Mouse (Mus musculus): ENCODE data around the gene Rtl10.

Rtl10 gene

DNA sequence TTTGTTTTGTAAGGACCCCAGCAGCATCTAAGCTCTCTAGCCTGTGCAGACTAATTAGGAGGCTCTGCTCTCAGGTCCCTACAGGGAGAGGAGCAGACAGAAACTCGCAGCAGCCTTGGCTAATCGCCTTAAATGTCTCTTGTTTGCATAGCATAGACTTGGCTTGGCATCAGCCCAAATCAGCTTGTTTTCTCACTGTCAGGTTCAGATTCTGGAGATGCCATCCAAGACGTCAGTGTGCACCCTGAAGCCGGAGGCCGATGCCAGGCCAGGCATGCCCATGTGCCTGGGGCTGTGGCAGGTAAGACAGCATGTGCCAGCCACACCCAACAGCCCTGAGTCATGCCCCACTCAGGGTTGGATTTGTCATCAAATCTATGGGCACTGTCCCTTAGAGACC is 49.2 kb downstream of the Rtl10 start:
- no peak for DNase-seq (ENCODE audit: low spot score in 2 of 2)
